Mouse (Mus musculus): ENCODE data around the gene Prm1. TPM values are rescaled to one million over a fixed set of nuclear protein-coding genes. Genes with fewer than 3 reads are reported as not detected.
A peak's percentile ranks its signal among the peaks of the same experiment; 100 is the strongest.
"Not testable (repeated sequence)": the region's sequence is repeated elsewhere in the genome, so short reads cannot be mapped to it uniquely, and the experiment has no call there.

Prm1 gene
- not detected for total RNA-seq (2021)
- long read RNA-seq, experiment 1: 0 reads
- long read RNA-seq, experiment 2: 0 reads

DNA sequence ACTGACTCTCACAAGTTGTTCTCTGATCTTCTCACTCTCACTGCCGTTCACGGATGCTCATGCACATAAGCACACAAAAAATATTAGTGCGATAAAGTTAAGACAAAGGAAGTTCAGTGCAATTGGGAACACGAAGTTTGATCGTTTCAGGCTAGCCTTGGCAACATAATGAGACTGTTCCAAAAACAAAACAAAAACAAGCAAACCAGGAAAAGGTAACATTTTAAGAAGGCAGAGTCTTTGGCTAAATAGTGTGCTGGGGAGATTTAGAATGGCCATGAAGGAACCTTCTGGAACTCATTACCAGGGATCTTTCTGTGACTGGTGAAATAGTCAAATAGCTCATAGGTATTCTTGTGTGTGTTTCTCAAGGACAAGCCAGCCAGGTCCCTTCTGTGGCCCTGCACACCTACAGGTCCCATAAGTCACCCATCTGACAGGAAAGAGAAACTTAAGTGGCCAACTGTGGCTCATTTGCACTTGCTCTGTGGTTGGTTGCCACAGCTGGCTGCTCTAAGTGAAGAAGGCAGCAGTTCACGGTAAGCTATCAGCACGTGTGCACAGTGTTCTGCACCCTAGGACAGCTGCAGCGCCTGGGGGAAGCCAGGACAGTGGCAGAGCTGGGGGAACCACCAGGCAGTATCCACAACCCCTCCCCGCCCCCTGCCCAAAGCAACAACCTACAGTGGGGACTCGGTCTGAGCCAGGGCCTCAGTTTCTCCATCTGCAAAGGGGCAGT is at the start of gene Prm1:
Gene Prm1 (minus strand): TSS at position 51 of the 739 bp plus-strand sequence.
- DNase-seq: no peak

DNA sequence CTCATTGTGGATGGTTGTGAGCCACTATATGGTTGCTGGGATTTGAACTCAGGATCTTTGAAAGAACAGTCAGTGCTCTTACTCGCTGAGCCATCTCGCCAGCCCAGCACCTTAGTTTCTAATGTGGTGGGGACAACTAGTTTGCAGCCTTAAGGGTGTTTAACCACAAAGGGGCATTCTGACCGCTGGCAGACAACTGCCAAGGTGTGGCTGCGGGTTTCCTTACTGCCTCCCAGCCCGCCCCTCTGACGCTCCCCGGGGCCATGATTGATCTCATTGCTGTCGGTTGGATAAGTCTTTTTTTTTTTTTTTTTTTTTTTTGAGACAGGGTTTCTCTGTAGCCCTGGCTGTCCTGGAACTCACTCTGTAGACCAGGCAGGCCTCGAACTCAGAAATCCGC is 46.6 kb upstream of the Prm1 start:
- DNase-seq: not testable (repeated sequence)

GRCm38 (mm10) chr16:10850905-10851304 is 45.3 kb upstream of the Prm1 start:
- no peak for DNase-seq

DNA sequence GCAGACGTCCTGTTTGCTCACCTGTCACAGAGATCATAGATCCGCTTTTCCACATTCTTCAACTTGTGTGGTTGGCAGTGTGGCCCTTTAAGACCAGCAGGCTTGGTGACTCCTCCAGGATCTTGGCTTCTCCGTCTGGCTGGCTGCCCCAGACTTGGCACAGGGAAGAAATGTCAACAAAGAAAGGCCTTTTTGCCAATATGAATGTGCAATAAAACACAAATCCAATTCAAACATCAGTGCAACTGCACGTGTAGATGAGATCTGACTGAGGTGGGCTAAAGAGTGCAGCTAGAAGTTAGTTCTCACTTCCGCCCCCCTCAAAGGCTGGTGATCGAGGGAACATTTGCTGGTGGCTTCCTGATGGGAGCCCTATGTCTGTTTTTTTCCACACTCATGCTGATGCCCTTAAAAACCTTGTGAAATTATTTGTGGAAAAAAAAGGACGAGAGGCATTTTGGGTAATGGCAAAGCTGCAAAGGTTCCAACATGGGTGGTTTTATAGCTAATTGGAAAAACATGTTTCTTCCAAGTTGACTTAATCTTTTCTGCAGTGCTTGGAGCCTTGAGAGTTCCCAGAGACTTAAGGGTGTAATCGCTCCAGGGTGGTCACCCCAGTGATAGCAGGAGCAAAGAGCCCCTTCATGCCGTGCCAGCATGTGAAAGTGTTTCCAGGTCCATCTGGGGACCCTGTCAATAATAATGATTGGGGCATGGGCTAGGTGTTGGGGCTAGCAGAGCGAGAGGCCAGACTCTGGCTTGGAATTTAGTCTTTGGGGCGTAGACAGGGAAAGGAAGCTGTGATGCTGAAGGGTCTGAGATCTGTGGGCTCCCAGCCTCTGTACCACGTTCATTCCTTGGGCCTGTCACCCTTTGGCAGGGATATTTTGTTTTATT is 44.6 kb upstream of the Prm1 start:
- peak; percentile 75 to 78 for DNase-seq

- DNase-seq: peak; percentile 73 to 84
These were observed 40.9 kb upstream of the Prm1 start for GRCm38 (mm10) chr16:10846503-10846902.

DNA sequence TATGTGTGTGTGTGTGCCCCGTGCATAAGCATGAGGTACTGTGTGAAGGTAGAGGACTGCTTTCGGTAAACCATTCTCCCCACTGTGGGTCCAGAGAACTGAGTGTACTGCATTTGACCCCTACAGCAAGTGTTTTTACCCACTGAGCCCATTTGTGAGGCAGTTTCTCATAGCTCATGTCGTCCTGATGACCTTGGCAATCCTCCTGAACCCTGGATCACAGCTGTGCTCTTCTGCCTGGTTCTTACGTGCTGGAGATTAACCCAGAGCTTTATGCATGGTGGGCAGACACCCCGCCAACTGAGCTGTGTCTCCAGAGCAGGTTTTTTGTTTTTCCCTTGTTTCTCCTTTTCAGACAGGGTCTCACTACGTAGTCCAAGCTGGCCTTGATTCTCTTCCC is 40.3 kb upstream of the Prm1 start:
- DNase-seq: no peak

GRCm38 (mm10) chr16:10844319-10844670 is 38.7 kb upstream of the Prm1 start:
- DNase-seq: no peak

DNA sequence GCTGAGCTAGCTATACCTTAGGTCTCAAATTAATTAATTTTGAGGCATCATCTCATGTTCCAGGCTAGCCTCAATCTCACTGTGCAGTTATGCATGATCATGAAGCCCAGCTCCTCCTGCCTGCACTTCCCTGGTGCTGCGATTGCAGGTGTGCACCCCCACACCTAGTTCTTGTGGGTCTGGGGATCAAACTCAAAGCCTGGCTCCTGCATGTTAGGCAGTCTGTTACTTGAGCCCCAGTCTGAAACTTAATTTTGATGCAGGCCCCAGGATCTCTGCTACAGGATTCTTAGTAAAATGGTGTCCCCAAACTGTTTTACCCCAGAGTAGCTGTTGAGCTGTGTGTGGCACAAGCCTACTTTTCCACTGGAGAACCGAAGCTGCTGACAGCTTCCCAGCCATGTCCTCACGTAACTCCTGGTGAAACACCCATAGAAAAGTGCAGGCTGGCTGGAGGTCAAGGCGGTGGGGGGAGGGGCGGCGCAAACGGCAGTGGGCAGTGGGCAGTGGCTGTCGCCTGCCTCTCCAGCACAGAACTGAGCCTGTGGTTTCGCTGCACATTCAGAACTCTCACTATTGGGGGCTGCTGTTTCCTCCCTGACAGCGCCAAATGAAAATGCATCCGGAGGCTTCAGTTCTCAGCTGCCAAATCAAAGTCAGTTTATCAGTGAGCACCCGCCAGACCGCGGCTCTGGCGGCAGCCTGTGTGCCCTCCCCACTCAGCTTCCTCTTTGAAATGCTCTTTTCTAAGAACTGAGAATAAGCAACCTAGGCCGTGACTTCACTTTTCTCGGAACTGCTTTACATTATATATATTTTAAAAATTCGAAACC is 38.1 kb upstream of the Prm1 start:
- DNase-seq: peak; percentile 64 to 71

DNA sequence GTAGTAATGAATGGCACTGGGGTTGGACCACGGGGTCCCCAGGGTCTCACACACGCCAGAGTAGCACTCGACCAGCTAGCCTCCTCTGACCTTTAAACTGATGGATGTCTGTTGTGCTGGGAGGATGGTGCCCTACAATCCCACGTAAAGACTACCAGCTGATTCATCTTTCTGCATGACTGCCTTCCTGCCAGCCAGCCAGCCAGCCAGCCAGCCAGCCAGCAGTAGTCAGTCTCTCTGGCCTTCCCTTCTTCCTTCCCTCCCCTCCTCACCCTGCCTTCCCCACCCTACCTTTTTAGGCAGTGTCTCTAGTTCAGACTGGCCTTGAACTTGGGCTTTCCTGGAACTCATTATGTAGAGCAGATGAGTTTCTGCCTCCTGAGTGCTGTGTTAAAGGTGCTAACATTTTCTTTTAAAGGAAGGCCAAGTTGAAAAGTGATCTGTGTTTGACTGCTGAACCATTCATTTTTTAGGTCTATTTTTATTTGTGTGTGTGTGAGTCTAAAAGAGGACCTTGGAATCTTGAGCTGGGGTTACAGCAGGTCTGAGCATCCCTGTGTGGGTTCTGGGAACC is 36.7 kb upstream of the Prm1 start:
- no peak for DNase-seq

- DNase-seq: no peak
These were observed 34.4 kb upstream of the Prm1 start for GRCm38 (mm10) chr16:10840018-10840417.

DNA sequence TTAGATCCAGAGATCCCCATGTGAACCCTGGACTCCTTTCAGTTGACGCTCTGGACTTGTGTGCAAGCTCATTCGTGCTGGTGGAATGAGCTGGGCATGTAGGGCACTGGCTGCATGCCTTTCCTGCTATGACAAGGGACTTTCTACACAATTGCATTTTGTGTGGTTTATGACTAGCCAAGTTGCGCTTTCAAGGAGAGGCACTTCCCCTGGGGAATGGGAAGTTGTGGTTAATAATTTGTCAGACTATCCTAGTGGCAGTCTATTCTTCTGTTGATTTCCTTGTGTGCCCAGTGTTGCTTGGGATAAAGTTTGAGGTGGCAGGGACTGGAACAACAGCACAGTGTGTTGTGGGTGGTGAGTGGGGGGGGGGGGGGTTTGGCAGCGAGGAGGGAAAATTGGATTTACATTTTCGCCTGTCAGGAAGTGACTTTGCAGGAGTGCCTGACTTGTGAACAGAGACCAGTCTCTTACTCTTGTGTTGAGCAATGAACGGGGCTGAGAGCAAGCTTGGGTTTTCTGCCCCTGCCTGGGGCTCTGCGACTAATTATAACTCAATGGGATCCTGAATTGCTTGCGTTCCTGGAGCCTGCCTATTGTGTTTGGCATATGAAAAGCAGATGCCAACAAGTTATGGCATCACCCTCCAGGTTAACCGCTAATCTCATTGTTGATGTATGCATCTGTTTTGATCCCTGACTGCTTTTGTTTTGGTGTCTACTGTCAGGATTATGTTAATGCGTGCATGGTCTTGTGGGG is 33.0 kb upstream of the Prm1 start:
- DNase-seq: no peak

GRCm38 (mm10) chr16:10837903-10838302 is 32.3 kb upstream of the Prm1 start:
- no peak for DNase-seq

DNA sequence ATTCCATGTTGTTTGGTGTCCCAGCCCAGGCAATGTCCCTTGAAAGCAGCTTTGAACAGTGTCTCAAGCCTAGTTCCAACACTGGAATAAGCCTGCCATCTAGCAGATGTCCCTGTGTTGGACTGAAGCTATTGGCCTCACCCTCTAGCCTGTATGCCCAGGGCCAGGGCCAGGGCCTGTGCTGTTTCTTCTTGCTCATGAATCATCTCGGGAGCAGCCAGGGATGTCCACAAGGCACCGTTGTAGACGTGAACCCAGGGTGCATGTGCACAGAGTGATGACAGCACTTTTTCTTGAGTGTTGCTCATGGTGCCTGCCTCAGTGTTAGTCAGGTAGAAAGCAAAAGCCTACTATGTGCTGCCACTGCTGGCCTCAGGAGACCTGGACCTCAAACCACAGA is 31.6 kb upstream of the Prm1 start:
- DNase-seq: no peak

GRCm38 (mm10) chr16:10836388-10836787 is 30.7 kb upstream of the Prm1 start:
- DNase-seq: no peak

- DNase-seq: peak; percentile 88 to 92
These were observed 29.4 kb upstream of the Prm1 start, which contains the start of gene Rmi2 for GRCm38 (mm10) chr16:10834911-10835587. Rmi2 (plus strand) TSS chr16:10835059.

DNA sequence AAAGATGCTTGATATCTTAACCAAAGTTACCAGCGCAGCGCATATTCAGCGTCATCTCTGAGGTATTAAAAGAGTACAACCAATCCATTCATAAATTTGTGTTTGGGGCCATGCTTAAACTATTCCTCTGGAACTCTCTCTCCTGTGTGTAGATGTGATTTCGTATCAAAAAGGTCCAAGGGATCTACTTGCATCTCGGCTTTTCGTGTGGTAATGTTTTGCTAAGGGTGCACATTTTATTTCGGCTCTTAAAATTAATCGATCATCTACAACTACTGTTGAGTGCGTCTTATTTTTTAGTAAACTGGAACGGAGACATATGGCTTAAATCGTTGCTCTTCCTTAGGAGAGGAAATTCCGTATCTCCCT is 28.9 kb upstream of the Prm1 start:
- no peak for DNase-seq

DNA sequence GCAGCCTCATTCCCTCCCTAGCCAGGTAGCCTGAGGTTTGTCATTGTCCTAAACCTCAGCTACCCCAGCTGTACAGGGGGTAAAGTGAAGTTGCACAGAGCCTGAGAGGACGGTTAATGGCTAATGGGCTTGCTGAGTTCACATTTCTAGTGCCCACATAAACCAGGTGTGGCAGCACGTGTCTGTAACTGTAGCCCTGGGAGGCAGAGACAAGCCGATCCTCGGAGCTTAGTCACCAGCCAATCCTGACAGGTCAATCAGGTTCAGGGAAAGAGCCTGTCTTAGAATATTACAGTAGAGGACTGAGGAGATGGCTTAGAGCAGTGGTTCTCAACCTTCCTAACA is 22.8 kb upstream of the Prm1 start:
- DNase-seq: no peak

DNA sequence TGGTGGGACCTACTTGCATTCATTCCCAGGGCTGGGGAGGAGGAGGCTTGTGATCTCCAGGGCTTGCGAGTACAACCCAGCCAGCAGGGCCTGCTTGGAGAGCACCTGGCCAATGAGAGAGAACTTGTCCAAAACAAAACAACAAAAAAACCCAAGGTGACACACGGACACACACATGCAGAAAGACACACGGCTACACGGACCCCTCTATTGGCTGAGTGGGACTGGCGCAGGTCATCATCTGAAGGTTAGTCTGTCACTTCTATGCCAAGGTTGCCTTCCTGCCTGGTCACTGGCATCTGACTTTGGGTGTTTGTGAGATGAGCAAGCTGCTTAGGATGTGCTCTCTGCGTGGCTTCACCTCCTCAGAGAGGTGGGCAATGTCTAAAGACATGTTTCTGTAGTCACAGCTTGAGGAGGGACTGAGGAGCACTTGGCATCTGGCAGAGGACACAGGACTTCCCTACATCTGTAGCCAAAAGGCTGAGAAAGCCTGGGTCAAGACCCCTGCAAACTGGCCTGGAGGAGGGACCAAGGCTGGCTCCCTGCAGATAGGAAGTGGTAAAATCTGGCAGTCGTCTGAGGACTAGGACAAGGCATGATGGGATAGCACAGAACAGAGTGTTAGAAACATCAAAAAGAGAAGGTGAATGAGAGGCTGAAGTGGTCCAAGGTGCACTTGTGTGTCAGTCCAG is 22.3 kb upstream of the Prm1 start:
- DNase-seq: no peak

DNA sequence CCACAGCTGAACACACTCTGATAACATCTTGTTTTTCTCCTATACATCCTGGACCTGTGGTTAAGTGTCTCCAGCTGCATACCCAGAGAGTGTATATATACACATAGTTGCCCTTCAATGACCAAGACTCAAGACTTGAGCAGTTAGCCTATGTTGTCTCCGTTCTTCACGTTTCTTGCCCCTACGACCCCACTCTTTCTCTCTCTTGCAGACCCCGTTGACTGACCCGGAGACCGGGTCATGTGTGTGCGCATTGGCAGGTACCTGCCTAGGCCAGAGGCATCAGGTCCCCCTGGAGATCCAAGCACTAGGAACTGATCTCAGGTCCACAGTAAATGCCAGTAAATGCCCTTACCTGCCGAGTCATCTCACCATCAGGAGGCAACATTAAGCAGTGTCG is 21.6 kb upstream of the Prm1 start:
- no peak for DNase-seq

DNA sequence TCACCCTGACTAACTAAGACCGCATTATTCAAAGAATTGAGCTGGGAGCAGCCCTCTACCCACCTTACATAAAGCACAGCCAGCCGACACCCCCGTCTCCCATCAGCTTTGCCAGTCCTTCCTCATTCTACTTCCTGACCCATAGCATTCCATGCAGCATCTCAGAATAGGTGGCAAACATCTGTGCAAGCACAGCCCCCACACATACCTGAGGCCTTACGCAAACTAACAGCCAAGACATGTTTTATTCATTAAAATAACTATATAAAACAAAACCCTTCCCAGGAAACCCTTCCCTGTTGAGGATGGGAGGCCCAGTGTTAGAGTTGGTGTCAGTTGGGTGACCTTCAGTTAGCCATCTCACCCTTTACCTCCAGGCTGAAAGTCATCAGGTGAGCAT is 20.2 kb upstream of the Prm1 start:
- DNase-seq: no peak

Measured in heart, adult 18-20 months (tissue).